Mouse (Mus musculus): ENCODE measurements at regions not wholly inside any gene's neighbourhood (a gene's known extent, or its start where the extent isn't known, plus 50 kb on each side); places are given as distances from the start of the nearest gene placed in this dataset.

- no peak for TF ChIP-seq CTCF (IDR thresholded peaks at IDR 0.05)
- ChIA-PET CTCF (interaction anchor here (1.0 kb wide), 1 partner anchor 10 kb away, joined by 3 read pairs; no protein-coding TSS in a partner anchor), POLR2A (no interaction called here)
- in situ Hi-C loops (cut with MboI; ENCODE audit: low pct_unique_long_range_greater_than_20kb), result no loop called here
- DNase-seq (ENCODE audit: low read depth, low spot score), result no peak
- H3K27me3 ChIP-seq, result no peaks in the 10 kb centered on the region
- ATAC-seq, result no peak
These were observed 645.4 kb upstream of the Gm10131 start for GRCm38 (mm10) chr8:34756916-34757315.

- in situ Hi-C loops (cut with MboI; ENCODE audit: low pct_unique_long_range_greater_than_20kb), result no loop called here
- H3K27me3 ChIP-seq, result no peaks in the 10 kb centered on the region
- ChIA-PET POLR2A (no interaction called here), CTCF (no interaction called here)
- TF ChIP-seq CTCF (IDR thresholded peaks at IDR 0.05), result no peak
- DNase-seq (ENCODE audit: low read depth, low spot score) (no peak), ATAC-seq (no peak)
These were observed 644.6 kb upstream of the Gm10131 start for GRCm38 (mm10) chr8:34756171-34756570.

GRCm38 (mm10) chr8:34755480-34755879 lies 643.9 kb upstream of the Gm10131 start:
- H3K27me3 ChIP-seq, result no peaks in the 10 kb centered on the region
- CTCF ChIA-PET, result no interaction called here
- DNase-seq (ENCODE audit: low read depth, low spot score) (no peak), ATAC-seq (no peak)
- TF ChIP-seq CTCF (IDR thresholded peaks at IDR 0.05), result no peak
- in situ Hi-C loops (cut with MboI; ENCODE audit: low pct_unique_long_range_greater_than_20kb), result no loop called here
- POLR2A ChIA-PET, result no interaction called here

- ChIA-PET POLR2A (no interaction called here), CTCF (interaction anchor here (1.5 kb wide), 1 partner anchor 21 kb away, joined by 4 read pairs; no protein-coding TSS in a partner anchor)
- no peak for TF ChIP-seq CTCF (IDR thresholded peaks at IDR 0.05)
- H3K27me3 ChIP-seq, result no peaks in the 10 kb centered on the region
- ATAC-seq (no peak), DNase-seq (ENCODE audit: low read depth, low spot score) (no peak)
- in situ Hi-C loops (cut with MboI; ENCODE audit: low pct_unique_long_range_greater_than_20kb), result no loop called here
These were observed 641.5 kb upstream of the Gm10131 start for GRCm38 (mm10) chr8:34753046-34753445.

- in situ Hi-C loops (cut with MboI; ENCODE audit: low pct_unique_long_range_greater_than_20kb), result no loop called here
- no peak for DNase-seq (ENCODE audit: low read depth, low spot score)
- no peaks in the 10 kb centered on the region for H3K27me3 ChIP-seq
- no peak for TF ChIP-seq CTCF (IDR thresholded peaks at IDR 0.05)
- ATAC-seq, result no peak
- CTCF ChIA-PET, result no interaction called here
- POLR2A ChIA-PET, result no interaction called here
These were observed 637.0 kb upstream of the Gm10131 start for GRCm38 (mm10) chr8:34748521-34748920.

- TF ChIP-seq CTCF (IDR thresholded peaks at IDR 0.05), result no peak
- ATAC-seq (no peak), DNase-seq (ENCODE audit: low read depth, low spot score) (no peak)
- ChIA-PET CTCF (interaction anchor here (1.2 kb wide), 1 partner anchor 31 kb away, joined by 3 read pairs; no protein-coding TSS in a partner anchor), POLR2A (no interaction called here)
- no peaks in the 10 kb centered on the region for H3K27me3 ChIP-seq
- in situ Hi-C loops (cut with MboI; ENCODE audit: low pct_unique_long_range_greater_than_20kb), result no loop called here
These were observed 634.2 kb upstream of the Gm10131 start for GRCm38 (mm10) chr8:34745706-34746105.

GRCm38 (mm10) chr8:34744682-34745081 lies 633.1 kb upstream of the Gm10131 start:
- no peak for ATAC-seq
- POLR2A ChIA-PET, result no interaction called here
- in situ Hi-C loops (cut with MboI; ENCODE audit: low pct_unique_long_range_greater_than_20kb), result no loop called here
- DNase-seq (ENCODE audit: low read depth, low spot score), result no peak
- CTCF ChIA-PET, result no interaction called here
- TF ChIP-seq CTCF (IDR thresholded peaks at IDR 0.05), result no peak
- no peaks in the 10 kb centered on the region for H3K27me3 ChIP-seq

- POLR2A ChIA-PET, result no interaction called here
- ATAC-seq, result no peak
- no peaks in the 10 kb centered on the region for H3K27me3 ChIP-seq
- no peak for DNase-seq (ENCODE audit: low read depth, low spot score)
- CTCF ChIA-PET, result no interaction called here
- in situ Hi-C loops (cut with MboI; ENCODE audit: low pct_unique_long_range_greater_than_20kb), result no loop called here
- TF ChIP-seq CTCF (IDR thresholded peaks at IDR 0.05), result no peak
These were observed 632.6 kb upstream of the Gm10131 start for GRCm38 (mm10) chr8:34744179-34744578.

GRCm38 (mm10) chr8:34743137-34743536 lies 631.6 kb upstream of the Gm10131 start:
- TF ChIP-seq CTCF (IDR thresholded peaks at IDR 0.05), result no peak
- no peak for ATAC-seq

GRCm38 (mm10) chr8:34740836-34741235 lies 629.3 kb upstream of the Gm10131 start:
- DNase-seq (ENCODE audit: low read depth, low spot score) (no peak), ATAC-seq (no peak)
- in situ Hi-C loops (cut with MboI; ENCODE audit: low pct_unique_long_range_greater_than_20kb), result no loop called here
- POLR2A ChIA-PET, result interaction anchor here (0.6 kb wide), 1 partner anchor 123 kb away, joined by 3 read pairs; no protein-coding TSS in a partner anchor
- no peak for TF ChIP-seq CTCF (IDR thresholded peaks at IDR 0.05)
- no peaks in the 10 kb centered on the region for H3K27me3 ChIP-seq
- CTCF ChIA-PET, result no interaction called here

More at GRCm38 (mm10) chr8:34743137-34743536, 631.6 kb upstream of the Gm10131 start:
- no peaks in the 10 kb centered on the region for H3K27me3 ChIP-seq
- ChIA-PET POLR2A (no interaction called here), CTCF (no interaction called here)
- in situ Hi-C loops (cut with MboI; ENCODE audit: low pct_unique_long_range_greater_than_20kb), result no loop called here
- peak; percentile 41 for DNase-seq (ENCODE audit: low read depth, low spot score)

- ATAC-seq (no peak), DNase-seq (ENCODE audit: low read depth, low spot score) (no peak)
- no peaks in the 10 kb centered on the region for H3K27me3 ChIP-seq
- in situ Hi-C loops (cut with MboI; ENCODE audit: low pct_unique_long_range_greater_than_20kb), result no loop called here
- ChIA-PET POLR2A (no interaction called here), CTCF (interaction anchor here (0.7 to 1.0 kb wide), 2 partner anchors 24 to 25 kb away, joined by 3 read pairs; no protein-coding TSS in a partner anchor)
- no peak for TF ChIP-seq CTCF (IDR thresholded peaks at IDR 0.05)
These were observed 628.6 kb upstream of the Gm10131 start for GRCm38 (mm10) chr8:34739836-34740804.
